Mouse (Mus musculus) layer of hippocampus, adult 2 months (tissue): ENCODE measurements around the gene Plekha7. TPM values are rescaled to one million over a fixed set of nuclear protein-coding genes. Genes with fewer than 3 reads are reported as not detected.

Experiments
- DNase-seq, 2 experiments: peaks; one replicate each; pipeline ENCODE4 v3.0.0; 2022; ENCODE audit warnings: low spot score in 2 of 2
- H3K27ac ChIP-seq: fragments of 200-600 bp; 2 replicates; pipeline ENCODE4 v1.8.1; 2022
- H3K4me3 ChIP-seq: fragments of 200-600 bp; 2 replicates; pipeline ENCODE4 v1.8.1; 2022; ENCODE audit warnings: mild to moderate bottlenecking
- CTCF ChIP-seq: fragments of 200-600 bp; conservative IDR thresholded peaks from 2 replicates; pipeline ENCODE4 v1.8.1; 2022; ENCODE audit warnings: antibody characterized with exemption, mild to moderate bottlenecking, moderate library complexity
- total RNA-seq, 2 experiments: library from RNA; stranded (reverse); gene quantifications; 2 replicates each; pipeline ENCODE4 v1.2.3; 2021

Gene Plekha7
- total RNA-seq, 2 experiments from 2014 or later = 17.2 to 19.1 TPM

DNA sequence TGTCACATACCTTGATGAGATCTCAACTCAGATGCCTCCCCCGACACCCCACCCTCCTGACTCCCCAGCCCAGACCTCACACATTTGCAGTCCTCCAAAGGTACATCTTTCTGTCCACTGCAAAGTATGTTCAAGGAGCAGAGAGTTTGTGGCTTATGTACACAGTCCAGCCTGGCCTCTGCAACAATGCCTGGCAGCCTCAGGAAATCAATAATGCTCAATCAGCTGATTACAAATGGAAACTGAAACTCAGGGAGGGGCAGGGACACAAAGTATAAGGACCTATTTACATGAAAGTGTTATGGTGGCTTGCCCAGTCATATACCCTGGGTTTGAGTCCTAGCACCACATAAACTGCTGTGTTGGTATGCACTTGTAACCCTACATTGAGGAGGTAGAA, 23.0 kb downstream of the Plekha7 start:
- Histone ChIP-seq H3K4me3 (no peak overlapping the region), H3K27ac (no peak overlapping the region)
- TF ChIP-seq CTCF = no peak
- no peak for DNase-seq

DNA sequence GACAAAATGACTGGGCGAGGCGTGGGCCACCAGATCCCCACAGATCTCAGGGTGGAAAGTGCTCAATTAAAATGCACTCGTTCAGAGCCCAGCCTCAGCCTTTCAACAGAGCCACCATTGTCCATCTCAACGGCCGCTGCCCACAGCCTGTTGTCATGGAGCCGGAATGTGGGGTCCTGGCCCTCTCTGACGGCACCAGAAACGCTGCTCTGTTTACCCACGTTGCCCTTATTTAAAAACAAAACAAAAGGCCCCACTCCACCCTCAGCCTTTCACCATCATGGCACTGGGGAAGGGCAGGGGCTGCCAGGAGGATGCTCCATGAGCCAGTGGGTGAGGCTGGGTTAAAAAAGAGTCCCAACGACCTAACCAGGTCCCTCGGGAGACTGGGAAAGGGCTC, 25.4 kb downstream of the Plekha7 start:
- peak; percentile 30 to 56 for DNase-seq
- H3K4me3 ChIP-seq = no peak overlapping the region
- H3K27ac ChIP-seq = peak overlapping the region; percentile 70
- no peak for TF ChIP-seq CTCF

DNA sequence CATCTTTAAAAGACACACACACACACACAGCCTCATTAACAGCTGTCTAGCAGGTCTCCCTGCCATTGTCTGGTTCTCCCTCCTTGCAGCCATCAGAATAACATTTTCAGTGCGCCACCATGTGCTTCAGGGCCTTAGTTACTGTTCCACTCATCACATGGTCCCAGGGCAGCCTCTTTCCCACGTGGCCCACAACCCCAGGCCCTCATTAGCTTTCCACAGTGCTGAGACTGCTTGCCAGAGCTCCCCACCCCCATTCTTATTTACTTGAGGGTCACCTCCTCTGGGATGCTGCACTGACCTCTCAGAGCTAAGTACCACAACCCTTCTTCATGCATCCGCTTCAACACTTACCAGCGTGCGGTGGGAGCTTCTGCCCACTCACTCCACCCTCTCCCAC, 28.1 kb downstream of the Plekha7 start:
- no peak overlapping the region for H3K27ac ChIP-seq
- no peak for TF ChIP-seq CTCF
- no peak for DNase-seq
- no peak overlapping the region for H3K4me3 ChIP-seq

DNA sequence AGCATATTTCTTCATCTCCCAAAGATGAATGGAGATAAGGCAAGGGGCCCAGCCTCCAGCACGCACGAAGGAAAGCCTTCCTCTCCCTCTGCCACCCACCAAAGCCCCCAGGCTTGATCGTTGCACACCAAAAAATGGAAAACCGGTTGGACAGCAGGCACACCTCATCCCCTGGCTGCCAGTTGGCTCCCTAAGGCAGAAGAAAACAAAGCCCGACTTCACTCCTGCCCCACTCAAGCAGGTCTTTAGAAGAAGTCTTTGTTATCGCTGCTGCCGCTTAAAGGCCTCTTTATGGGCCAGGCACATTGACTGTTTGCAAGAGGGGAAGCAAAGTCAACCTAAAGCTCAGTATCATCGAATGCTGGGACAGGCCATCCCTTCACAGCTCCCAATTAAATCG, 29.9 kb downstream of the Plekha7 start:
- no peak for DNase-seq
- Histone ChIP-seq H3K27ac (no peak overlapping the region), H3K4me3 (no peak overlapping the region)
- TF ChIP-seq CTCF = no peak

DNA sequence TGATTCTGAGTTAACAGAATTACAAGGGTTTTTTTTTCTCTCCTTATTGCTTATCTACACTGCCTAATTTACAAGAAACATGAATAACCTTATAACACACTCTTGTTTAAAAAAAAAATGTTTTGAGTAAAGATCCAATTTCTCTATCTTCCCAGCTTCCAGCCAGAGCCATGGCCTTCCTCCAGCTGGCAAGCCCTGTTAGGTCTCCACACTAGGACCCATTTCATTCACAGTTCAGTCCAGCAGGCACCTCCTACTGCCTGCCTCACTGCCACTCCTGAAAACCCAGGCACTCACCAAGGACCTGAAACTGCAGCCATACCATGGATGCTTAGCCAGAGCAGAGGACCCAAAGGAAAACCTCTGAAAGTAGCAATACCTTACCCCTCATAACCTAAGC, 31.9 kb downstream of the Plekha7 start:
- TF ChIP-seq CTCF = no peak
- Histone ChIP-seq H3K4me3 (no peak overlapping the region), H3K27ac (no peak overlapping the region)
- no peak for DNase-seq

DNA sequence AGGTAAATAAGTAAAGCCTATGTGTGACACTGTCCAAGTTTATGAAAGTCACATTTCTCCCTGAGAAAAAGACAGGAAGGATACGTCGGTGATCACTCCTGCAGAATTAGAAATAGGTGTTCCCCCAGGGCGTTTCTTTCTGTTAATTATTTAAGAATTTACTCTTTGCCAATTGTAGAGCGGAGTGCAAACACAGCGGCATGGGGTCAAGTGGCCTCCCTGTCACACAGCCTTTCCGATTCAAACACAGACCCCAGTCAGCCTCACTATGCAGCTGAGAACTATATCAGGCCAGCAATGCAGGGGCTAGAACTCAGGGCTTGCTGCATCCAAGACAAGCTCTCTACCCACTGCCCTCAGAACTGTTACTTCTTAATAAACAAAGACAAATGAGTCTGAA, 35.1 kb downstream of the Plekha7 start:
- no peak for TF ChIP-seq CTCF

DNA sequence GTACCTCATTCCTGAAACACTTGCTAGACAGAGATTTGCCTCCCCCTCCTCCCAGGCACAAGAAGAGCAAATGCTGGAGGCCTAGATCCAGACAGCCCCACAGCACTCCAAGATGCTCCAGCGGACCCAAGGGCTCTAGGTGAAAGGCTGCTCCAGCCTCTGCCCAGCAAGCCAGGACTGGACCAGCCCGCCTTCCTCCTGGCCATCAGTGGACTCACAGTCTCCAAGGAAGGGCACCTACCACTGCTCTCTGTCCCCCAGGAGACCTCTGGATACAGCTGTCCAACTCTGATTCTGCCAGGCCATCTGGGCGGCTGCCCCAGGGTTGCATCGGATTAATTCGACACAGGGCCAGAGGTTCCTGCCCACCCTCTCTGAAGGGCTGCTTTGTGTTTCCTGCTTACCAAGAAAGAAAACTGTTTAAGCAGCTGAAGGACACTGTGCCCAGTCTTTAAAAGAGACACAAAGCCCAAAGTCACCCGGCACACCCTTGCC, 38.6 kb downstream of the Plekha7 start:
- Histone ChIP-seq H3K4me3 (no peak overlapping the region), H3K27ac (no peak overlapping the region)
- TF ChIP-seq CTCF = no peak
- no peak for DNase-seq

More for the DNA sequence above, 35.1 kb downstream of the Plekha7 start:
- Histone ChIP-seq H3K27ac (no peak overlapping the region), H3K4me3 (no peak overlapping the region)
- no peak for DNase-seq

DNA sequence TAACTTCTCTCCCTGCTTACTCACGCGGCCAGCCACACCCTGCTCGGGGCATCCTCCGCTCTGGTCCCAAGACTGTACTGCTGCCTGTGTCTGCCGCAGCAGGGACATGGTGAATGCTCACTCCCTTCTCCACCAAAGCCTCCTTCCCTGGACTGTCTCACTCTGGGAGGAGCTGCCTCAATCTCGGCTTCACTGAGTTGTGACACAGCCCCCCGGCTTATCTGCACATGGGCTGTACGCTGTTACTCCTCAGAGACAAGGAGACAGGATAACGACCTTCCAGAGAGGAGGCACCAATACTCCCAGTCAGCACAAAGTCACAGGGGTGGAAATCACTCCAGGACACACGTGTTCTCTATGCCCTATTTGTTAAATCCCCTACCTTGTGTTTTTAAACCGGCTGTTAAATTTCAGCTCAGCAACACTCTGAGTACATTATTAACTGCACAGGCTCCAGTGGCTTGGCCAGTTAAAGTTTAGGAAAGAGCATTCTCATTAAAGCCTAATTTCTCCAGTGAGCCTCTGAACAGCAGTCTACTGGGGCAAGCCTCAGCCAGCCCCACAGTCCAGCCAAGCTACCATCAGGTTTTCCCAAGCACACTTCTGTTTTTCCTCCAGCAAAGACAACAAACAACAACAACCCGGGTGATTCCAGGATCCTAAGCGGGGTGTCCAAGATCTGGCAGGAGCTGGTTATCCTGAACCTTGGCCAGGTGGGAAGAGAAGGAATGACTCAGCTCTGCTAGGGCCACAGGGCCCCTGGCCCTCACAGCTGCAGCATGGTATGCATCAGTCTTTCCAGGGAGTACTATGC, 39.9 kb downstream of the Plekha7 start:
- H3K4me3 ChIP-seq = no peak overlapping the region
- no peak for DNase-seq
- H3K27ac ChIP-seq = no peak overlapping the region
- no peak for TF ChIP-seq CTCF

DNA sequence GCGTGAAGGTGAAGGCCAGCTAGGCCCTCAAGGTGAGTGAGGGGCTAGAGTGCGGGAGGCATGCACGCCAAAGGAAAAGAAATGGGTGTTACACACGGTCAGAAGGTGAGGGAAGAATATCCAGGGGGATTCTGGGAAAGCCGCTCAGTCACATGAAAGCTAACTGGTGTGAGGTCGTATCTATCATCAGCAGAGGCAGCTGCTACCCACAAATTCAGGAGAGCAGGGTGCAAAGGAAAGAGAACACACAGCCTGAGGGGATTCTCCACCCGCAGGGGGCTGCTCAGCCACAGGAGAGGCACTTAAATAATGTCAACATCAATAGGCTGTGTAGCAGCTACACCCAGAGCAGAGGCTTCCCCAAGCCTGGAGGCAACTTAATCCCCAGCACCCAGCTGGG, 44.9 kb downstream of the Plekha7 start:
- DNase-seq = no peak
- no peak for TF ChIP-seq CTCF
- Histone ChIP-seq H3K27ac (no peak overlapping the region), H3K4me3 (no peak overlapping the region)

DNA sequence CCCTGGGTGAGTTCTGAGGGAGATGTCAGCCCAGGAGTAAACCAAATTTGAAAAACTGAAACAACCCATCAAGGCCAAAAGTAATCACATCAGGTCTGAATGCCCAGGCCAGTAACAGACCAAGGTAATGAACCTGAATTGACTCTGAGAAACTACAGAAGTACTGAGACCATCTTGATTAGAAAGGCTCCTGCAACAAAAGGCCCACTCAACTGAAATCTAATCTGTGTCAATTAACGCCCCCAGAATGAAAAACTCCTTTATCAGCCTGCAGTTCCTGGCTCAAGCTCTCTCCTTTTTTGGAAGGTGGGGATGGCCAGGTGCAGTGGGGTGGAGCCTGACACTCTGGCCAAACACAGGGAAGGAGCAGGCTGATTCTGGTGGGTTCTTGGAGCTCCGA, 45.7 kb downstream of the Plekha7 start:
- TF ChIP-seq CTCF = no peak
- Histone ChIP-seq H3K27ac (no peak overlapping the region), H3K4me3 (no peak overlapping the region)
- no peak for DNase-seq

DNA sequence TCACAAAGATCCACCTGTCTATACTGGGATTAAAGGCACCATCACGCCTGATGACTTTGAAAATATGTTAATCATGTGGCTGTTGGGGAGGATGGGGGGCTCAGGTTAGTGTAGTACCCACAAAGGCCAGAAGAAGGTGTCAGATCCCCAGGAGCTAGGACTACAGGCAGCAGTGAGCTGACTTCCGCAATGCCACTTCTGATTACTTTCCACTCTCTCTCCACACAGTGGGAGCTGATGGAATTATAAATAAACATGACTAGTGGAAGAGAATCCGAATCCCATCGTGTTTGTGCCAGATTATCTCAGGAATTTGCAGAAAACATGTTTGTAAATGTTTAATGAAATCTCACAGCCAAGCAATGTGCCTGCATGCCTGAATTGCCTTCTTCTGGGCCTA, 46.1 kb downstream of the Plekha7 start:
- no peak overlapping the region for H3K27ac ChIP-seq
- H3K4me3 ChIP-seq = no peak overlapping the region
- no peak for DNase-seq
- TF ChIP-seq CTCF = peak; percentile 75

DNA sequence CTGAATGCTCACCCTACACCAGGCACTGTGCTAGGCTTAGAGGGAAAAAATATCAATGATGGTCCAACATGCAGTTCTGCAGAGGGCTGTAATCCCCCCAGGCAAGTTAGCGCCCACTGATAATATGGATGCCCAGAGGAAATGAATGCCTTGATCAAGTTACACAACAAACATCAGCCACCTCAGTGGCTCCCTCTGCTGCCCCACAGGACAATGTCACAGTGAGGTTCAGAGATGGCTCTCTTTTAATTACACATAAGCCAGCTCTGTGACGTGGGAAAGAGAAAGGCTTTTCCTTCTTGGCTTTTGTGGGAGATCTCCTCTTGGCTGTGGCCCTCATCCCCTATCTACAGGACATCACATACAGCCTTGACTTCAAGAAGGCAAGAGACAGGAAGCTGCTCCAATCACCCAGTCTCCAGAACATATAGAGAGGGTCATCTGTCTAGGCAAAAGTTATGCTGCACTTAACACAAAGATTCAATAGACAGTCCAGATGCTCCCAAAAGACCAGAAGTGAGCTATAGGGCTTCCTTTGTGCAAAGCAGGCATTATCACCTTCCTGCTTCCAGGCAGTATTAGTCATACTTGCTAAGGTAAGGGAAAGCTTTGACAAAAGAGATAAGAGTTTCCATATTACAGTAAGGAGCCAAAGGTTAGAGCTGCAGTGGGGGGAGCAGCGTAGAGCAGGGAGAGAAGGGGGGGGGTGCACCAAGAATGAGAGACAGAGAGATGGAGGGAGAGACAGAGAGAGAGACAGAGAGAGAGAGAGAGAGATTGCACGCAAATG, 47.2 kb downstream of the Plekha7 start:
- Histone ChIP-seq H3K4me3 (no peak overlapping the region), H3K27ac (no peak overlapping the region)
- DNase-seq = no peak
- peak; percentile 72 for TF ChIP-seq CTCF

DNA sequence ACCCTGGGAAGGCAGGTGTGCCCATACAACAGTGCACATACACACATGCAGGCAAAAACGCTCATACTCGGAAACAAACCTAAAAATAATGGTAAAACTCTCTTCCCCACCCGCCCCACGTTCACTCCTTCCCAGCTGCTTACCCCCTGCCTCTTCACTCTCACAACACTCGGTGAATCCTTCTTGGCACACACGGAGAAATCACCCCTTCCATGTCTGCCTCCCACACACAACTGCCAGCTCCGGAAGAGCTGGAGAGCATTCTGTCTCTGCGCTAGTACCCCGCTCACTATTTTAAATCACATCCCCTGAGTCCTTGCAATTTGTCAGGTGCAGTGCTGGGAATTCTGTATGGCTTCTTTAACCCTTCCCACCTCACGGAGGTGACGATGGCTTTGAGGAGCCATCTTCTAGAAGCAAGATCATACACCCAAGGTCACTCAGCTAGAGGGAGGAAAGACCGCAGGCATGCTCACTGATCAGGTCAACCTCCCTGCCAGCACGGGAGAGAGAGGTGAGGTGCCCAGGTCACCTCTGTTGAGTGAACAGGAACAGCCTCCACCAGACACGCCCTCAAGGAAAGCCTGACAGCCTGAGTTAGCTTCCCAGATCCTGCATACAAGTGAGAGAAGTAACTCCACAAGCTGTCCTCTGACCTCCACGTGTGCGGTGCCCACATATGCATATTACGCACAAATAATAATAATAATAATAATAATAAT, 49.6 kb downstream of the Plekha7 start:
- no peak for TF ChIP-seq CTCF
- DNase-seq = peak; percentile 49 to 72
- Histone ChIP-seq H3K4me3 (no peak overlapping the region; the same call in 1 of the 2 replicates), H3K27ac (no peak overlapping the region)
